Mouse (Mus musculus): ENCODE measurements at regions not wholly inside any gene's neighbourhood (a gene's known extent, or its start where the extent isn't known, plus 50 kb on each side); places are given as distances from the start of the nearest gene placed in this dataset.
A peak's percentile ranks its signal among the peaks of the same experiment; 100 is the strongest.
"Not testable (repeated sequence)": the region's sequence is repeated elsewhere in the genome, so short reads cannot be mapped to it uniquely, and the experiment has no call there.

DNA sequence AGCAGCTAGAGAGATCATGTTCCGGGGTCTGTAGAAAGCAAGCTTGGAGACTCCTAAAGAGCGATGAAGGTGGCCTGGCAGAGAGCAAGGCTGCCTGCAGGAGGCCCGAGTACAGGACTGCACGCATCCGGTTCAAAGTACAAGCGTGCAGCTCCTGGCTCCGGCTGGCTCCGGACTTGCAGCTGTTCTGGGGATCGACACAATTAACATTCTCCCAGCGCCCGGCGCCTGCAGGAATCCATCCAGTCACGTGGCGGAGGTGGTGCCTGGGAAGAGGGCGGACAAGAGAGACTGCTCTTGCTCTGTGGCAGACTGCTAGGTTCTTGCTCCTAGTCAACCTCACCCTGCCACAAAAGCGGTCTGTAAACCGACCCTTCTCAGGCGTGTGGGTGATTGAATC is 86.9 kb downstream of the Bdh1 start:
- DNase-seq (ENCODE audit: low spot score in 2 of 2) = peak; percentile 50 to 56

DNA sequence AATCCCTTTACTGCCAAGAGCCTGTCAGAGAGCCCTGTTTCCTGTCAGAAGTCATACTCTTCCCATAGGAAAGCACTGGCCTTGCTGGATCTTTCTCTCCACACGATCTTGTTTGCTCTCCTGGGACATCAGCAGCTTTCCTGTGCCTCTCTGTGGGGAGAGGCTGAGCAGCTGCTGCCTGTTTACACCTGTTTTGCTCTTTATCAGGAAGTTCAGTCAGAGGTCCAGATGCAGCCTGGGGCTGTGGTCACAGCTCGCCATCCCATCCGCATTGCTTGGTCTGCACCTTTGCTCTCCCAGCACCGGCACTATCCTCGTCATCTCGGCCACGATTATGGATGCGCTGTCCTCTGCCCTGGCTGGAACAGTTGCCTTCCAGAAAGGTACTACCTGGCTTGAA is 88.0 kb downstream of the Bdh1 start:
- no peak for DNase-seq (ENCODE audit: low spot score in 2 of 2)

DNA sequence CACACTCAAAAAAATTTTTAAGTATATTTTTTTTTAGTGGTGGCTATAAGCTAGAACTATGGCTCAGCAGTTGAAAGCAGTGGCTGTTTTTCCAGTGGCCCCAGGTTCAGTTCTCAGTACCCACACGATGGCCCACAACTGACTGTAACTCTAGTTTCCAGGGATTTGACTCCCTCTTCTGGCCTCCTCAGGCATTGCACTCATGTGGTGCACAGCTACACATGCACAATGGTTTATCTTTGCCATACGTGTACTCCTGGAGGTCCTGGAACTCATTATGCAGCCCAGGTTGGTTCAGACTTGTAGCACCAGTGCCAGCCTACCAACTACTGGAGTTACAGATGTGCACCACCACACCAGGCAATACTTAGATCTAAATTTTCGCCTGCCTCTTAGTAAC is 96.7 kb downstream of the Bdh1 start:
- no peak for DNase-seq (ENCODE audit: low spot score in 2 of 2)

DNA sequence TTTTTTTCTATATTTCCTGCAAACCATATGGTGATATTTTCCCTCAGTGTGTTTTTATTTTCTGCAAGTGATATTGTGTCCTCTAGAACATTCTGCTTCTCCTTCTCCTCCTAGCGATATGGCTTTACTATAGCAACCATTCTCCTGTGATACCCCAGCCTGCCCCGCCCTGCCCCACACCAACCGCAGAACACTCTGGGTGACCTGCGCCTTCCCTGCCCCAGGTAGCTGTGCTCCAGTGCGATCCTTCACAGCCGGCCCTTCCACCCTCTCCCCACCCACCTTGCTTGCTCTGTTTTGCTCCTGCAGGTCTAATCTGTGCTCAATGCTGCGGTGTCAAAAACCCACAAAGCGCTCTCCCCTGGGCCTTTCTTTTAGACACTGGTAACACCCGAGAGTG is 98.0 kb downstream of the Bdh1 start:
- no peak for DNase-seq (ENCODE audit: low spot score in 2 of 2)

DNA sequence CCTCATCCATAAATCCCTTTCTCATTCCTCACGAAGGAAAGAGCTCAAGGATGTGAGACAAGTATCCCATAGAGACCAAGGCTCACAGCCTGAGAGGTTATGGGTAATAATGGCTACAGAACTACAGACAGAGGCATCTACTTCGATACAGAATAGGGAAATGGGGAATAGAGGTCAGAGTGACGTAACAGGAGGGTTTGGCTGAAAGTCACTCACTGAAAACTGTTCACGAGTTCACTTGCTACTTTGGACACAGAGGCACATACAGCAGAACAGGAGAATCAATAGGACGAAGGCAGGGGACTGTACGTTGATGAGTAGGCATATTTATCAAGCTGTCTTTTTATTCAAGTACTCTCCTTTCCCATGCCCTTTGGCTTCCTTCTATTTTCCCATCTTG is 99.7 kb downstream of the Bdh1 start:
- no peak for DNase-seq (ENCODE audit: low spot score in 2 of 2)

DNA sequence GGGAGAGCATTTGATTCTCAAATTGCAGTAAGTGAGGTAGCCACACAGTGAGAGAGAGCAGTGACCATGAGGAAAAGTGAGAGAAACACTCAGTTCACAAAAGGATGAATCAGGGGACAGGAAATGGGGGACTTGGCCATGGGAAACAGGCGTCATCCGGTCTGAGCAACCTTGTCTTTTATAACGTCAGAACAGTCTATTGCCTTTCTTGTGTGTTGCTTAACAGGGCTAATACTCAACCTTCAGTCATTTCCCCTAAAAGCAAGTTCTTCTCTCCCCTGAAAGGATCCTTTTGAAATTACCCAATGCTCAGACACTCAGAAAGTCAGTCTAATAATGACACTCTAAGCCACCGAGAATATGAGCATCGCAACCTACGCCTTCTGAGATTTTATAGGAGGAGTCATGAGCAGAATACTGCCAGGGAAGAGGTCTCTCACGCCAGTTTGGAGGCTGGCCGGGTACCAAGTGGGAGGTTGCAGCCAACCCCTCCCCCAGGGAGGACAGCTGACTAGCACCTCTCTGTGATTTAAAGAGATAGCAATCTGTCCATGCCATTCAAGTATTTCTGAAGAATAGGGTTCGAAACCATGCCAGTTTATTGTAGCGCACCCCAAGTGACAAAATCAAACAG is 104.7 kb downstream of the Bdh1 start:
- DNase-seq (ENCODE audit: low spot score in 2 of 2) = peak; percentile 62 to 75

DNA sequence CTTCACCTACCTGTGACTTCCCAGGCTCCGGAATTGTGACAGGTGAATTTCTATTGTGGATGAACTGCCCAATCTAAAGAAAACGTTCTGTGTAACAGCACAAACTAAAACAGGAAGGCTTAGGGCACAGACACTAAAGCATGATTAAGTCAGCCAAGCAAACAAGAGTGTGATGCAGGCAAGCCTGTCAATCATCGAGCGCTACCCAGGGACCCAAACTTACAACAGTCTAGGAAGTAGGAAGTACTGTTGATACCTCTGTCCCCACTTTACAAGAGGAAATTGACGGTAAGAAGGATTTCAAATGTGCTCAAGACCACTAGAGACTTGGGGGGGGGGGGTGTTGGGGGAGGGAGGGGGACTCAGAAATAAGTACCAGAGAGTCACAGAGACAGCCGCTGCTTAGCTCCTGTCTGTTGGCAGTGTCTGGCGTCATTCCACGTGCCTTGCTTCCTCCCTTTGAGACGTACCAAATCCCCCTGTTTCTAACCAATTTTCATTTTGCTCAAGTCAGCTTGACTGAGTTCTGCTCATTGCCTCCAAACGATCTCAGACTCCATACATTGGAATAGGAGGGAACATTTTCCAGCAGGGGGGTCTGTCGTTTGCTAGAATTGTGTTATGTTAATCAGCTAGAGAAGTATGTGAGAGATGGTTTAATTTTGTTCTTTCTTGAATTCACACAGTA is 106.7 kb downstream of the Bdh1 start:
- DNase-seq (ENCODE audit: low spot score in 2 of 2) = no peak

DNA sequence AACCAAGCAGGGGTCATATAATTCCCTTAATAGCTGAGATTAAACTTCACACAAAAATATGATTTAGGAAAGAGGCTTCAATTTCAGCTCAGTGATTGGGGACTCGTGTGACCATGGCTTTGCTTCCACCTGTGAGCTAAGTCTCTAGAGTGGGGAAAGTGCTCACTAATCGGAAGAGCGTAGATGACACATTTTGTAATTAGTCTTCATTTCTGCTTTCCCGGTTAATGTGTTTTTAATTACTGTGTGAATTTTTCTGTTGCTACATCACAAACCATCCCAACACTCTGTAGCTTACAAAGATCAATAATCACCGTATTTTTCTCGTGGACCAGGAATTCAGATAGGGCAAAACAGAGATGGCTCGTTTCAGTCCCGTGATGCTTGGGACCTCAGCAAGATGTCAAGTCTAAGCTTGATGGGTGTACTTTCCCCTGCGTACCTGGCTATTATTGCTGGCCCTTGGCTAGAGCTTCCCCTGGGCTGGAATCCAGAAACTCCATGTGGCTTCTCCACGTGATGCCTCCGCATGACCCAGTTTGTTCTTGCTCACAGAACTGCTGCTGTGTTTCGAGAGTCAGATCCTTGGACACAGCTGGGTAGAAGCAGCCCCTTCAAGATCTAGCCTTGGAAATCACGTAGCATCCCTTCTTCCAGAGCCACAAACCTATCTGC is 107.3 kb downstream of the Bdh1 start:
- DNase-seq (ENCODE audit: low spot score in 2 of 2) = no peak

DNA sequence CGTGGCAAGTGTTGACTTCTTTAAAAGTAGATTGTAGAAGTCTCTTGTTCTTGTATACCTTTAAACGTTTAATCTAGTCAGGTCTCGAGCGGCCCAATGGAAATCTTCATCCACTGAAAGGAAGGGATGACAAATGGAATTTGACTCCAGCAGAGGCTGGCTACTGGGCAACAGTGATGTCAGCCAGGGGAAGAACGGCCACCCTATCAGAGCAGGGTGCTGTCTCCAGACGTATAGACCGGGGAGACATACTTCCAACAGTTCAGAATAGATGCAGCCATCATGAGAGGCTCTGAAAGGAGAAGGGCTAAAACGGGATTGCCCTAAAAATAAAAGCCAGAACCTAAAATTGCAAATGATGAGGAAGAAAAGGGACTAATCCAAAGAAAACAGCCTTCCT is 108.0 kb downstream of the Bdh1 start:
- no peak for DNase-seq (ENCODE audit: low spot score in 2 of 2)

DNA sequence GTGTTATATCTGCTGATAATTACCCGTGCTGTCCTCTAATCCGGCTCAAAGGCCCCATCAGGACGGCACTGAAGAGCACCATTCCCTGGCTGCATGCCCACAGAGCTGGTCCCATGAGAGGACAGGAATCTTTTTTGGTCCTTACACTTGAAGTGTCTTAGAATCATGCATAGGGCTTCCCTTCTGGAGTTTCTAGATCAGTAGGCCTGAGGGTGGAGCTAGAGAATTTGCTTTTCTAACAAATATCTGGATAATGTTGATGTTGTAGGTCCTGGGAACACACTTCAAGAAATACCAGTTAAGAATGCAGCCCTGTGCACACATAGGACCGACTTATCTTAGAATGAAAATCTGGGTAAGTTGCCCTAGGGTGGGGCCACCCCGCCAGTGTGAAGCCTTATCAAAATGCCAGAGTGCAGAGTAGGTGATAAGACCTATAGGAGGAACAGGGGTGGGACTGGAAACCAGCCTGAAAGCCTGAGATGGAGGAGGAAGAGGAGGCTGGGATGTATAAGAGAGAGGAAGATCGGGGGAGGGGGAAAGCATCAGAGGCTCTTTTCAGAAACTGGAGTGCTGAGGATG is 111.2 kb downstream of the Bdh1 start:
- no peak for DNase-seq (ENCODE audit: low spot score in 2 of 2)

DNA sequence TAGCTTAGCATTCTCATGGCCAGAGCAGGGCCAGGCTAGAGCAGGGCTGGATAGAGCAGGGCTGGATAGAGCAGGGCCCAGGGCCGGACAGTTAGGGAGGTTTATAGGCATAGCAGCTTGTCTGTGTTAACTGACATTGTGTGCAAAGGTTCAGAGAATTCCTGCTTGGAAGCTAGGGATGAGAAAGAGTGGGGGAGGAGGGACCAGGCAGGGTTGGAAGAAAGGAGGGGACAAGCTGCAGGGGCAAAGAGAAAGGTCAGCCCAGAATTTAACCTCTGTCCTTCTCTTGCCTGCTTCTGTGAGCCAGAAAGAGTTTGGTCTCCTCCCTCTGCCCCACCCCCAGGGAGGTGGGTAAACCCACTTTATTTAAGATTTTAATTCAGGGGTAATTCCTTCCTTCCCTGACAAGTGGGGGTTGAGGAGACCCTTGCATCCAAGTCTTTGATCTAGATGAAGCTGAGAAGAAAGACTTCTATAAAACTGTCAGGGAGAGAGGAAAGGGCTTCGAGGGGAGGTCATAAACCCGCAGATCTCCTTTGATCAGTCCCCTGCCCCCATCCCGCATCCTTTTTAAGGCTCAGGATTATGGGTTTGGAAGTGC is 112.9 kb downstream of the Bdh1 start:
- DNase-seq (ENCODE audit: low spot score in 2 of 2) = no peak

DNA sequence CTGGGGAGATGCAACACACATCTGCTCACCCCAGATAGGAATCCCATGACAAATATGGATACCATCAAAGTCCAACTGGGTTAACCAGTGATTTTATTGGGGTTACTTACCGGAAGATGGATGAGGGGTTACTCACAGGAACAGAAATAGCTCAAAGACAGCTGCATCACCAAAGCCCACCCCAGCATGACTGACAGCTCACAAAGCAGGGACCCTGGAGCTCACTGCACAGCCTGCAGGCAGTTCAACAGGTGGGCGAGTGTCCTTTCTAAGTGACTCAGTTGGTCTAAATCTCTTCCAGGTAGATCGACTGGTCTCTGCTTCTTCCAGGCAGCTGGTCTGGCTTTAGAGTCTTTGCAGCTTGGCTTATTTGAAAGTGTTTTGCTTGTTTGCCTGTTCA is 114.2 kb downstream of the Bdh1 start:
- no peak for DNase-seq (ENCODE audit: low spot score in 2 of 2)

DNA sequence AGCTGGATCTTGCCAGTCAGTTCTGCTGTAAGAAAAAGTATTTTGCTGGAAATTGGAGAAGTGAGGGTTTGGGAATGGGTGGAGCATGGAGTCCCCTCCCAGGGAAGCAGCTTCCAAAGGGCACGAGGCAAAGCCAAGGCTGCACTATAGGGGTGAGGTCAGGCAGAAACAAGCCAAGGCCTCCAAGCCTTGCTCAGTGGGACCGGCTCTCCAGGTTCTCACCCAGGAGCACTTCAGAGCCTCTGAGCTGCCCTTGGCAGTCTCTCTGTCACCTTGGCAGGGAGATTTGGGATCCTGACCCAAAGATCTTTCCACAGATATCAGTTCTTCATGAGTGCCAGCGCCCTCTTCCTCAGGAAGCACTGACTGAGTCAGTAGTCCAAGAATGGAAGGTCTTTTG is 116.5 kb downstream of the Bdh1 start:
- DNase-seq (ENCODE audit: low spot score in 2 of 2) = peak in 1 of 2 experiments; percentile 20

DNA sequence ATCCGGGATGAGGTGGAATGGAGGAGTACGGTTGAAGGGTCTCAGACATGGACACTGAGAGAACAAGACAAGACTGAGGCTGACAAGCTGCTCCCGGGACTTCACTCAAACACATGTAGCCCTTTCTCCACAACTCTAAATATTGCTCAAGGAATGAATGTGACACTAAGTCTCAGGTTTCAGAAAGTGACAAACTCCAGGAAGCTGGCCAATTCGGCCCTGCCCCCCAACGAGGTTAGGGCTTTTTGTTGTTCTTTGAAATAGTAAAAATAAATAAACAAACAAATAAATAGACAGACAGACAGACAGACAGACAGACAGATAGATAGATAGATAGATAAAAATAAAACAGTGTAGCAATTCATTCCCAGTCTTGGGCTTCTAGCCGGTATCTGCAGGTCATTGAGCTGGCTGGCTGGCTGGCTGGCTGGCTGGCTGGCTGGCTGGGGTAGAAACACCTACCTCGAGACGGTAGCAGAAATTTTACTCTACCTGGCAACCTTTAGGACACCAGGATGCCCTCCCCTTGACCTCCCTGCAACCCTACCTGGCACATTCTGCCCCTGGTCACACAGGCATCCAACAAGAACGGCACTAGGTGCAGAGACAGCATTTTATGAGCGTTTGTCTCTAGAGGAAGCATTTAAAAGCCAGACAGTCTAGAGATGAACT is 119.6 kb upstream of the Dlg1 start:
- DNase-seq (ENCODE audit: low spot score in 2 of 2) = peak; percentile 16 to 30

DNA sequence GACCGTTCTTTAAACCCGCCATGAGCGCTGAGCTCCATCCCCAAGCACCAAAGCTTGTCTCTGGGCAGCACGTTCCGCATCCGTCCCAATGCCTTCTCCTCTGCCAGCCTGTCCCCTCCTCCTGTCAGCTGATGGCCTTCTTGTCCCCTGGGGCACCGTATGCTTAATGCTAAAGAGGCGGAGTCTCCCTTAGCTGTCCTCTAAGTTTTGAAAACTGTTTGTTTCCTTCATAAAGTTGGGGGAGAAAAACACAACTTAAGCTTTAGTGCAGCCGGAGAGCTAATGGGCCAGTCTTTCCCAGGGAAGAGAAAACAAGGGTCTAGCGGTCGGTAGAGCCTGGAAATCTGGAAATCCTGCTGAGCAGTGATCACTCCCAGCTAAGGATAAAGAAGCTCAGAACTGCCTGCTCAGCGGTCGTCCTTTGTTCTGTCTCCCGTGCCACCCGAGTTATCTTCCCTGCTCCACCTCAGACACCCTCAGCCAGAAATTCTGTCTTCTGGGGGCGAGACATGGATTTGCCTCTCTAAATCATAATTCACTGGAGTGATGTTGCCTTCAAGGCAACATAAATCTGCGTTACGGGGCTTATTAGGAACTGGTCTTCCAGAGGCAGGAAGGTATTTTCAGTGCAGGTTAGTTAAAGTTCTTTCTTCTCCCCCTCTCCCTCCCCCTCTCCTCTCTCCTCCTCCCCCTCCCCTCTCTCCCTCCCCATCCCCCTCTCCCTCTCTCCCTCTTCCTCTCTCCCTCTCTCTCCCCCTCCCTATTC is 117.0 kb upstream of the Dlg1 start:
- no peak for DNase-seq (ENCODE audit: low spot score in 2 of 2)

DNA sequence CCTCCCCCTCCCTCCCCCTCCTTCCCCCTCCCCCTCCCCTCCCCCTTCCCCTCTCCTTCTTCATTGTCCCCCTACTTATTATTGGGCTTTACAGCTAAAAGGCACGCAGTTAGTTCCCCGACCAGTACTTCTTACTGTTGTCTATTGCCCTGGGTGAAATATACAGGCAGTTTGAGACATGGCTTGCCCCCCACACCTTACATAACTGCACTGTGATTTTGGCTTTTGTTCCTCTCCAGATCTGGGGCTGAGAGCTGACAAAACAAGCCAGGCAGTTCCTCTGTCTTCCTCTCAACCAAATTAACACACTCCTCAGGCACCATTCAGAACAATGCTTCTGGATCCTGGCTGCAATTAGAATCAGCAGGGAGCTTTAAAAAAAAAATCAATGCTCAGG is 116.4 kb upstream of the Dlg1 start:
- DNase-seq (ENCODE audit: low spot score in 2 of 2) = no peak

DNA sequence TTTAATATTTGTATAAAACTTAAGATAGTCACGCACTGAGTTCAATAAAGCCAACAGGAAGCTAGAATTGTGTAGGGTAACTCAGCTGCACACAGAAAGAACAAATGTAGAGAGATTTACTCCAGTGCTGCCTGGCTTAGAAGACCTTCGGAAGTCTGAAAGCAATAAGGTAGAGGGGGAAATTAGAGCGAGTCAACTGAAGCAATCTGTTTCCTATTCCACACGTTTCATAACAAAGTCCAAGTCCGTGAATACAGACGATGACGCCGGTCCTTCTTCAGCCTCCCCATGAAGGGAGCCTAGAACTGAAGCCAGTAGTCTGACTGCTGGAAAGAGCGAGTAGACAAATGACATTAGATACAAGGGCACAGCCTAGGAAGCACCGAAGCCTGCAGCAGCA is 115.9 kb upstream of the Dlg1 start:
- DNase-seq (ENCODE audit: low spot score in 2 of 2) = no peak

DNA sequence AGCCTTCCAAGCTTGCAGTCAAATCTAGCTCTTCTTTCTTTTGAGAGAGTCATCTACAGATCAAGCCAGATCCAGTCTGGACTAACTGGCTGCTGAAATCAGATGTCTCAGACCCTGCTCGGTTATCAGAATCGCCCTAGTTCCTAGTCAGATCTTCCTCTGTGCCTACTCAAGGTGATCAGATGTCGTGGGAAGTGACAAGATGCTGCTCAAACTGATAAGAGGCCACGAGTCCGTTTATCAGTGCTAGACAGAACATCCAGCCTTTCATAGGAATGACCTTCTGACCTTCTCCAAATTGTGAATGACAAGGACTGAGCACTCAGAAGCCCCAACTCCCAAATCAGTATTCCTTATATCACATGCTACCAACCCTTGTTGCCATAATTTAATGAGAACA is 113.3 kb upstream of the Dlg1 start:
- no peak for DNase-seq (ENCODE audit: low spot score in 2 of 2)

DNA sequence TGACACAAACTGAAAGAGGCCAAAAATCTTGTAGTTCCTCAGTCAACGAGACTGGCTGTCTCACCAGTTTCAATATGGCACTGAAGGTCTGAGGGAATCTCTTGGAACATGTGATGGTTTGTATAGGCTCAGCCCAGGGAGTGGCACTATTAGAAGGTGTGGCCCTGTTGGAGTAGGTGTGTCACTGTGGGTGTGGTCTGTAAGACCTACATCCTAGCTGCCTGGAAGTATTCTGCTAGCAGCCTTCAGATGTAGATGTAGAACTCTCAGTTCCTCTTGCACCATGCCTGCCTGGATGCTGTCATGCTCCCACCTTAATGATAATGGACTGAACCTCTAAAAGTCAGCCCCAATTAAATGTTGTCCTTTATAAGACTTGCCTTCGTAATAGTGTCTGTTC is 112.7 kb upstream of the Dlg1 start:
- not testable (repeated sequence) for DNase-seq (ENCODE audit: low spot score in 2 of 2)

DNA sequence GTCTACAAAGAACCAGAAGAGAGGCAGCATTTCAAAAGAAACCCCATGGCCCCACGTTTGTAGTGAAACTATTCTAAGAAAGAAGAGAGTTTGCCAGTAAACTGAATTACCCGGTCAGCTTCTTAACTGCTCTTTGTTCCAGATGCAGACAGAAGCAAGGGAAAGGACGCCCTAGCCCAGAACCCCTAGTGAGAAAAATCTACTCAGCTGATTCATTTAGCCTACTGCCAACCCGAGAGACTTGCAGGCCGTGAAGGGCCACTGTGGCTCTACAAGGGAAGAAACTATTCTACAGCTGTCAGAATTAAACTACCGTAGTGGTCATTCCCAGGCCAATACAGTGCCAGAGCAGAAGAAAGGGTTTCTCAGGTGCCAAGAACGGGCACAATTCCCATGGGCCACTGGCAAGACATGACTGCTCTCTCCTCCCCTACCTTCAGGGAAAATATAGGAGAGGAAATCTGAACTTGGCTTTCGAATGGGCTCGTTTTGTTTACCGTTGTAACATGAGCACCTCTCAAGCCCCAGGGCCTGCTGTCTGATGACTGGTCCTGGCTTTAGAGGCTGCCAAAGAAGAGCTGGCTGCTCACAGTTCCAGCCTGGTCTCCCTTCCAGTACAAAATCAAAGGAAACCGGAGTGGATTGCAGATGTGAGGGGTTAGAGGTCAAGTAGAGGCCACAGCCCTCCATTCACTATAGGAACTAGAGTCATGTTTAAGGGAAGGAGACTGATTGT is 111.7 kb upstream of the Dlg1 start:
- DNase-seq (ENCODE audit: low spot score in 2 of 2) = peak in 1 of 2 experiments; percentile 30

All from gastrocnemius, adult 8-10 months (tissue).